Mouse (Mus musculus) MEL (cell line): ENCODE data around the gene Rab3a. TPM values are rescaled to one million over a fixed set of nuclear protein-coding genes. Genes with fewer than 3 reads are reported as not detected.

Experiments
- DNase-seq: peaks from one replicate; pipeline ENCODE4 v3.0.0; 2011; ENCODE audit warnings: low read depth, low spot score
- H3K27ac ChIP-seq: 2 replicates; pipeline ENCODE4 v1.5.1; 2012; ENCODE audit warnings: low read depth, mild to moderate bottlenecking, control low read depth, low read length, moderate library complexity; ENCODE audit not compliant: control insufficient read depth
- H3K27me3 ChIP-seq, 2 experiments: fragments of 150-350 bp in 1 of 2; sonication (generic) in 1 of 2; 2 replicates each; pipeline ENCODE4 v1.6.1; 2012; ENCODE audit warnings: low read length in 2 of 2, mild to moderate bottlenecking in 2 of 2, improper control_type of control experiment in 1 of 2, moderate library complexity in 1 of 2; ENCODE audit not compliant: insufficient read depth in 2 of 2, control insufficient read depth in 1 of 2
- H3K36me3 ChIP-seq, 2 experiments: 2 replicates each; pipeline ENCODE4 v1.6.1; 2012 to 2014; ENCODE audit warnings: low read length in 2 of 2, improper control_type of control experiment in 1 of 2, inconsistent platforms in 1 of 2, mild to moderate bottlenecking in 1 of 2; ENCODE audit not compliant: insufficient read depth in 2 of 2, control insufficient read depth in 1 of 2
- H3K4me1 ChIP-seq, 2 experiments: fragments of 150-350 bp in 1 of 2; sonication (generic) in 1 of 2; 2 replicates each; pipeline ENCODE4 v1.6.1; 2012; ENCODE audit warnings: low read length in 2 of 2, improper control_type of control experiment in 1 of 2, mild to moderate bottlenecking in 1 of 2; ENCODE audit not compliant: insufficient read depth in 2 of 2, control insufficient read depth in 1 of 2
- H3K4me3 ChIP-seq, 2 experiments: fragments of 150-350 bp in 1 of 2; sonication (generic) in 1 of 2; 2 replicates each; pipeline ENCODE4 v1.5.1; 2012; ENCODE audit warnings: low read depth in 2 of 2, low read length in 2 of 2, mild to moderate bottlenecking in 2 of 2, moderate library complexity in 2 of 2, control low read depth in 1 of 2, improper control_type of control experiment in 1 of 2; ENCODE audit not compliant: control insufficient read depth in 1 of 2, insufficient read depth in 1 of 2
- H3K79me2 ChIP-seq: 2 replicates; pipeline ENCODE4 v1.6.1; 2012; ENCODE audit warnings: mild to moderate bottlenecking, low read length, moderate library complexity; ENCODE audit not compliant: control insufficient read depth, poor library complexity, insufficient read depth
- H3K9ac ChIP-seq: 2 replicates; pipeline ENCODE4 v1.6.1; 2012; ENCODE audit warnings: low read depth, mild to moderate bottlenecking, control low read depth, low read length, moderate library complexity; ENCODE audit not compliant: control insufficient read depth, poor library complexity, severe bottlenecking
- H3K9me3 ChIP-seq: fragments of 150-350 bp; sonication (generic); replicated peaks from 2 replicates; pipeline ENCODE4 v1.6.1; 2012; ENCODE audit warnings: mild to moderate bottlenecking, low read length, improper control_type of control experiment, moderate library complexity; ENCODE audit not compliant: insufficient read depth
- BHLHE40 ChIP-seq: IDR thresholded peaks from 2 replicates; pipeline ENCODE4 v1.6.1; 2012; ENCODE audit warnings: low read depth, mild to moderate bottlenecking, inconsistent platforms, low read length, improper control_type of control experiment, borderline replicate concordance
- CTCF ChIP-seq, 3 experiments: IDR thresholded peaks in 2 of 3; conservative IDR thresholded peaks in 1 of 3; 2 replicates each; pipeline ENCODE4 v1.5.1; 2011 to 2012; ENCODE audit warnings: low read length in 3 of 3, low read depth in 2 of 3, mild to moderate bottlenecking in 2 of 3, improper control_type of control experiment in 1 of 3, inconsistent platforms in 1 of 3, mixed read lengths in 1 of 3, moderate library complexity in 1 of 3; ENCODE audit not compliant: control insufficient read depth in 1 of 3, insufficient read depth in 1 of 3, poor library complexity in 1 of 3, severe bottlenecking in 1 of 3
- E2F4 ChIP-seq: IDR thresholded peaks from 2 replicates; pipeline ENCODE4 v1.6.1; 2011; ENCODE audit warnings: low read depth, low read length, improper control_type of control experiment, borderline replicate concordance
- ELF1 ChIP-seq: IDR thresholded peaks from 2 replicates; pipeline ENCODE4 v1.6.1; 2014; ENCODE audit warnings: low read depth, mild to moderate bottlenecking, inconsistent platforms, low read length, improper control_type of control experiment, moderate library complexity
- EP300 ChIP-seq, 2 experiments: IDR thresholded peaks; 2 replicates each; pipeline ENCODE4 v1.6.1; 2011; ENCODE audit warnings: improper control_type of control experiment in 2 of 2, low read length in 2 of 2, low read depth in 1 of 2, mild to moderate bottlenecking in 1 of 2
- ETS1 ChIP-seq: IDR thresholded peaks from 2 replicates; pipeline ENCODE4 v1.6.1; 2012; ENCODE audit warnings: low read depth, mild to moderate bottlenecking, inconsistent platforms, low read length, improper control_type of control experiment, moderate library complexity
- HCFC1 ChIP-seq: IDR thresholded peaks from 2 replicates; pipeline ENCODE4 v1.6.1; 2012; ENCODE audit warnings: low read depth, mild to moderate bottlenecking, inconsistent platforms, low read length, improper control_type of control experiment, moderate library complexity
- KAT2A ChIP-seq: conservative IDR thresholded peaks from 2 replicates; pipeline ENCODE4 v1.6.1; 2012; ENCODE audit warnings: low read depth, low read length, improper control_type of control experiment, inconsistent platforms
- MAFK ChIP-seq: IDR thresholded peaks from 2 replicates; pipeline ENCODE4 v1.6.1; 2011; ENCODE audit warnings: low read depth, mild to moderate bottlenecking, low read length, improper control_type of control experiment, borderline replicate concordance
- MAX ChIP-seq: IDR thresholded peaks from 2 replicates; pipeline ENCODE4 v1.6.1; 2011; ENCODE audit warnings: low read length, improper control_type of control experiment
- MAZ ChIP-seq: IDR thresholded peaks from 2 replicates; pipeline ENCODE4 v1.6.1; 2012; ENCODE audit warnings: low read depth, mild to moderate bottlenecking, inconsistent platforms, low read length, improper control_type of control experiment
- MEF2A ChIP-seq: IDR thresholded peaks from 2 replicates; pipeline ENCODE4 v1.6.1; 2014; ENCODE audit warnings: low read depth, mild to moderate bottlenecking, inconsistent platforms, low read length, improper control_type of control experiment; ENCODE audit not compliant: poor library complexity, insufficient replicate concordance, severe bottlenecking; ENCODE audit errors: extremely low read depth
- MXI1 ChIP-seq: IDR thresholded peaks from 2 replicates; pipeline ENCODE4 v1.6.1; 2011; ENCODE audit warnings: mild to moderate bottlenecking, low read depth, low read length, improper control_type of control experiment
- MYB ChIP-seq: IDR thresholded peaks from 2 replicates; pipeline ENCODE4 v1.6.1; 2011; ENCODE audit warnings: mild to moderate bottlenecking, low read depth, low read length, improper control_type of control experiment
- MYC ChIP-seq: IDR thresholded peaks from 2 replicates; pipeline ENCODE4 v1.6.1; 2011; ENCODE audit warnings: low read depth, mild to moderate bottlenecking, low read length, improper control_type of control experiment, moderate library complexity
- NELFE ChIP-seq: IDR thresholded peaks from 2 replicates; pipeline ENCODE4 v1.6.1; 2011; ENCODE audit warnings: low read depth, low read length, improper control_type of control experiment
- NRF1 ChIP-seq: IDR thresholded peaks from 2 replicates; pipeline ENCODE4 v1.6.1; 2014; ENCODE audit warnings: low read depth, mild to moderate bottlenecking, inconsistent platforms, low read length, improper control_type of control experiment, moderate library complexity; ENCODE audit not compliant: poor library complexity, insufficient read depth, severe bottlenecking
- POLR2A ChIP-seq, 2 experiments: IDR thresholded peaks; 2 replicates each; pipeline ENCODE4 v1.6.1; 2011 to 2012; ENCODE audit warnings: low read length in 2 of 2, mild to moderate bottlenecking in 2 of 2, control low read depth in 1 of 2, improper control_type of control experiment in 1 of 2, low read depth in 1 of 2, moderate library complexity in 1 of 2; ENCODE audit not compliant: control insufficient read depth in 1 of 2, insufficient read depth in 1 of 2, poor library complexity in 1 of 2
- POLR2AphosphoS5 ChIP-seq: IDR thresholded peaks from 2 replicates; pipeline ENCODE4 v1.6.1; 2012; ENCODE audit warnings: low read depth, borderline replicate concordance, mild to moderate bottlenecking, inconsistent platforms, low read length, moderate library complexity, mixed read lengths
- RAD21 ChIP-seq: IDR thresholded peaks from 2 replicates; pipeline ENCODE4 v1.6.1; 2011; ENCODE audit warnings: mild to moderate bottlenecking, low read depth, low read length, improper control_type of control experiment
- RCOR1 ChIP-seq: IDR thresholded peaks from 2 replicates; pipeline ENCODE4 v1.6.1; 2012; ENCODE audit warnings: low read depth, mild to moderate bottlenecking, inconsistent platforms, low read length, improper control_type of control experiment
- SIN3A ChIP-seq: IDR thresholded peaks from 2 replicates; pipeline ENCODE4 v1.6.1; 2012; ENCODE audit warnings: low read length, improper control_type of control experiment, inconsistent platforms
- SMC3 ChIP-seq: IDR thresholded peaks from 2 replicates; pipeline ENCODE4 v1.6.1; 2011; ENCODE audit warnings: low read depth, low read length, improper control_type of control experiment
- USF1 ChIP-seq: IDR thresholded peaks from 2 replicates; pipeline ENCODE4 v1.6.1; 2014; ENCODE audit warnings: low read depth, mild to moderate bottlenecking, inconsistent platforms, low read length, improper control_type of control experiment, moderate library complexity
- USF2 ChIP-seq, 2 experiments: IDR thresholded peaks; 2 replicates each; pipeline ENCODE4 v1.6.1; 2011 to 2012; ENCODE audit warnings: improper control_type of control experiment in 2 of 2, low read length in 2 of 2, borderline replicate concordance in 1 of 2, inconsistent platforms in 1 of 2, low read depth in 1 of 2, mild to moderate bottlenecking in 1 of 2; ENCODE audit not compliant: insufficient read depth in 1 of 2
- ZC3H11A ChIP-seq: IDR thresholded peaks from 2 replicates; pipeline ENCODE4 v1.6.1; 2012; ENCODE audit warnings: low read depth, mild to moderate bottlenecking, inconsistent platforms, low read length, improper control_type of control experiment
- ZMIZ1 ChIP-seq: IDR thresholded peaks from 2 replicates; pipeline ENCODE4 v1.6.1; 2012; ENCODE audit warnings: low read depth, mild to moderate bottlenecking, inconsistent platforms, low read length, improper control_type of control experiment, moderate library complexity
- polyA plus RNA-seq, 2 experiments: library from polyadenylated mRNA; stranded (reverse) in 1 of 2; unstranded in 1 of 2; fragments of >175 nt in 1 of 2; fragments of >200 nt in 1 of 2; gene quantifications; 2 replicates each; pipeline versions ENCODE4 v1.2.1 to v1.2.4; 2012; ENCODE audit warnings: low replicate concordance in 2 of 2, low read depth in 1 of 2; ENCODE audit not compliant: insufficient read length in 2 of 2, insufficient read depth in 1 of 2, missing spikeins in 1 of 2
- total RNA-seq: library from RNA; depleted of rRNA; stranded (reverse); fragments of 300-350 nt; gene quantifications from 2 replicates; pipeline ENCODE4 v1.2.3, GENCODE M21; 2012

The Rab3a gene
- total and polyA plus RNA-seq, 3 experiments: 1.8 to 5.6 TPM; not detected in 1

- TF ChIP-seq MEF2A (no peak), MAX (peak; percentile 48), HCFC1 (peak; percentile 78), MXI1 (peak; percentile 70; the same call in 1 of the 2 replicates), SMC3 (no peak), MAZ (peak; percentile 66; the same call in 1 of the 2 replicates), ELF1 (peak; percentile 68), ZC3H11A (no peak), USF1 (0 out of 2 replicates have a peak, but pooled peaks have one; percentile 31), E2F4 (no peak), MAFK (no peak), EP300 (IDR thresholded peaks at IDR 0.05; ENCODE audit: low read depth in 1 of 2, low read length in 2 of 2) (0 out of 4 replicates have a peak, but pooled peaks of 1 of the 2 experiments have one; percentile 4), SIN3A (peak; percentile 81), MYC (peak; percentile 59; the same call in 1 of the 2 replicates), NRF1 (0 out of 2 replicates have a peak, but pooled peaks have one; percentile 16), POLR2A (IDR thresholded peaks at IDR 0.05; ENCODE audit: control insufficient read depth in 1 of 2, insufficient read depth in 1 of 2, low read depth in 1 of 2, low read length in 2 of 2, poor library complexity in 1 of 2) (0 out of 4 replicates have a peak, but pooled peaks of 1 of the 2 experiments have one; percentile 38), ETS1 (peak; percentile 32; the same call in 1 of the 2 replicates)
- TF ChIP-seq, all 39 proteins: peak for 12
- Histone ChIP-seq H3K27ac (peak overlapping the region; percentile 33), H3K27me3 (no peaks in the 10 kb centered on the region), H3K4me3 (peak overlapping the region; percentile 83 to 94), H3K79me2 (peaks cover 17% of the 10 kb centered on the region), H3K9me3 (no peaks in the 10 kb centered on the region), H3K9ac (peak overlapping the region; percentile 92), H3K36me3 (no peaks in the 10 kb centered on the region; a peak in 1 of 4 replicates), H3K4me1 (peaks cover 0 to 12% of the 10 kb centered on the region in 2 experiments; a peak in 3 of 4 replicates)
- DNase-seq: peak; percentile 93
Observed at GRCm38 (mm10) chr8:70791294-70791701, 36.8 kb downstream of the Rab3a start.

- DNase-seq: peak; percentile 97
- H3K4me1 ChIP-seq: peaks cover 0 to 12% of the 10 kb centered on the region in 2 experiments; a peak in 3 of 4 replicates
- H3K4me3 ChIP-seq: peak overlapping the region; percentile 83 to 94
- H3K9me3 ChIP-seq: no peaks in the 10 kb centered on the region
- no peaks in the 10 kb centered on the region for H3K27me3 ChIP-seq
- peaks cover 17% of the 10 kb centered on the region for H3K79me2 ChIP-seq
- H3K9ac ChIP-seq: peak overlapping the region; percentile 92
- no peaks in the 10 kb centered on the region; a peak in 1 of 4 replicates for H3K36me3 ChIP-seq
- peak overlapping the region; percentile 33 for H3K27ac ChIP-seq
- TF ChIP-seq CTCF (IDR thresholded peaks at IDR 0.05 in 2 of 3, conservative IDR thresholded peaks at IDR 0.05 in 1 of 3; ENCODE audit: control insufficient read depth in 1 of 3, insufficient read depth in 1 of 3, low read depth in 2 of 3, low read length in 3 of 3, poor library complexity in 1 of 3, severe bottlenecking in 1 of 3) (no peak), ETS1 (no peak), POLR2A (IDR thresholded peaks at IDR 0.05; ENCODE audit: control insufficient read depth in 1 of 2, insufficient read depth in 1 of 2, low read depth in 1 of 2, low read length in 2 of 2, poor library complexity in 1 of 2) (peak; percentile 84 to 90), POLR2AphosphoS5 (no peak), NELFE (peak; percentile 92), MEF2A (no peak), RCOR1 (no peak), ZMIZ1 (0 out of 2 replicates have a peak, but pooled peaks have one; percentile 39), RAD21 (no peak), MYB (no peak), EP300 (IDR thresholded peaks at IDR 0.05; ENCODE audit: low read depth in 1 of 2, low read length in 2 of 2) (no peak), USF2 (IDR thresholded peaks at IDR 0.05; ENCODE audit: borderline replicate concordance in 1 of 2, insufficient read depth in 1 of 2, low read depth in 1 of 2, low read length in 2 of 2) (no peak), USF1 (peak; percentile 67), BHLHE40 (no peak), KAT2A (no peak), NRF1 (0 out of 2 replicates have a peak, but pooled peaks have one; percentile 9)
Observed at GRCm38 (mm10) chr8:70791975-70792691, 37.7 kb downstream of the Rab3a start.
